In genomic region chr3:148896281-148896680, GRCm38 (mm10) we compare ENCODE assay signal across 22 mouse cellular contexts.
DNase-seq lines count a peak whose midpoint lies in the region; ATAC-seq and TF ChIP-seq lines count a peak whose summit lies in the region.
"Had no signal": no experiment of that assay in that cellular context is flagged by ENCODE, and none has a peak within 500 bp of the region (broad histone marks: within the 10 kb centered on the region; RNA-seq: fewer than 3 reads in every experiment).

No protein-coding gene starts in this region.

- intact Hi-C loops in heart, adult 2 months (cut with DNase I): no loop called here

- no peak for TF ChIP-seq POLR2A in heart, adult 2 months (IDR thresholded peaks at IDR 0.05; ENCODE audit: insufficient read depth, low read depth, low read length)
- no peak for TF ChIP-seq POLR2A in liver, adult 2 months (IDR thresholded peaks at IDR 0.05; ENCODE audit: extremely low read depth, insufficient read depth, low read length)

- H3K79me2 ChIP-seq in heart, adult 2 months (replicated peaks; ENCODE audit: control insufficient read depth, insufficient read depth, low read length): peaks cover 8% of the 10 kb centered on the region
- peaks cover 52% of the 10 kb centered on the region; the same call in 1 of the 2 replicates for H3K79me2 ChIP-seq in liver, adult 2 months (ENCODE audit: control insufficient read depth, insufficient read depth, low read length)

- peaks cover 25% of the 10 kb centered on the region for H3K4me1 ChIP-seq in heart, embryonic 16.5 days (ENCODE audit: control insufficient read depth, insufficient read depth, low read length)
- peaks cover 31% of the 10 kb centered on the region for H3K4me1 ChIP-seq in heart, adult 2 months (ENCODE audit: control insufficient read depth, insufficient read depth, low read length)
- peaks cover 33% of the 10 kb centered on the region for H3K4me1 ChIP-seq in liver, adult 2 months (ENCODE audit: control insufficient read depth, insufficient read depth, low read length)
- H3K4me1 ChIP-seq in neural tube, embryonic 13.5 days (replicated peaks): peaks cover 60% of the 10 kb centered on the region

- no peak for ATAC-seq in heart, embryonic 16.5 days (replicated peaks; ENCODE audit: extremely low read depth, insufficient read depth, low FRiP score)
- peak; percentile 46; the same call in 1 of the 2 replicates for ATAC-seq in neural tube, embryonic 13.5 days (ENCODE audit: low read depth)
- no peak for ATAC-seq in frontal cortex, adult (ENCODE audit: low TSS enrichment)
- ATAC-seq: liver, embryonic 12.5 days had no signal

- no peaks in the 10 kb centered on the region for H3K36me3 ChIP-seq in heart, embryonic 16.5 days (ENCODE audit: control insufficient read depth, insufficient read depth)
- H3K36me3 ChIP-seq in heart, adult 2 months (ENCODE audit: control insufficient read depth, insufficient read depth, low read length): peaks cover 21% of the 10 kb centered on the region
- no peaks in the 10 kb centered on the region for H3K36me3 ChIP-seq in liver, adult 2 months (ENCODE audit: control insufficient read depth, insufficient read depth, low read length)
- H3K36me3 ChIP-seq in neural tube, embryonic 13.5 days: no peaks in the 10 kb centered on the region
- H3K36me3 ChIP-seq: forebrain, embryonic 12.5 days; liver, embryonic 12.5 days had no signal

- no peak overlapping the region for H3K9ac ChIP-seq in heart, embryonic 16.5 days (ENCODE audit: low read length)
- no peak overlapping the region for H3K9ac ChIP-seq in heart, adult 2 months (ENCODE audit: low read depth, low read length)
- no peak overlapping the region for H3K9ac ChIP-seq in liver, adult 2 months (ENCODE audit: low read depth, low read length)
- H3K9ac ChIP-seq in neural tube, embryonic 13.5 days: 0 out of 2 replicates have a peak overlapping the region, but pooled peaks have one; percentile 3
- H3K9ac ChIP-seq: forebrain, embryonic 12.5 days; liver, embryonic 12.5 days had no signal

- 65% methylated on average over 10 of the region's 10 CpGs for WGBS in heart, embryonic 16.5 days
- WGBS in heart, adult 2 months: 56% methylated on average over 10 of the region's 10 CpGs
- WGBS in liver, adult 2 months: 78% methylated on average over 10 of the region's 10 CpGs
- 14% methylated on average over 10 of the region's 10 CpGs for WGBS in neural tube, embryonic 13.5 days

- no peak for TF ChIP-seq EP300 in heart, adult 2 months (IDR thresholded peaks at IDR 0.05; ENCODE audit: insufficient read depth, low read depth, low read length)

- peak overlapping the region; percentile 44 for H3K4me2 ChIP-seq in heart, embryonic 16.5 days (ENCODE audit: low read depth, low read length)
- H3K4me2 ChIP-seq in neural tube, embryonic 13.5 days: peak overlapping the region; percentile 43
- H3K4me2 ChIP-seq: forebrain, embryonic 12.5 days; liver, embryonic 12.5 days had no signal

- H3K27me3 ChIP-seq in heart, embryonic 16.5 days (ENCODE audit: control insufficient read depth, insufficient read depth, low read length): no peaks in the 10 kb centered on the region
- H3K27me3 ChIP-seq in heart, adult 2 months (ENCODE audit: control insufficient read depth, insufficient read depth, low read length): no peaks in the 10 kb centered on the region
- no peaks in the 10 kb centered on the region for H3K27me3 ChIP-seq in liver, adult 2 months (ENCODE audit: control insufficient read depth, insufficient read depth, low read length)
- H3K27me3 ChIP-seq in neural tube, embryonic 13.5 days: no peaks in the 10 kb centered on the region
- H3K27me3 ChIP-seq: forebrain, embryonic 12.5 days; liver, embryonic 12.5 days; Patski had no signal

- no peak overlapping the region for H3K27ac ChIP-seq in heart, embryonic 16.5 days (ENCODE audit: low read length)
- no peak overlapping the region for H3K27ac ChIP-seq in heart, adult 2 months
- H3K27ac ChIP-seq in liver, adult 2 months (replicated peaks; ENCODE audit: insufficient read depth, low read depth, low read length): no peak overlapping the region
- peak overlapping the region; percentile 20 for H3K27ac ChIP-seq in neural tube, embryonic 13.5 days (replicated peaks)
- H3K27ac ChIP-seq: forebrain, embryonic 12.5 days; liver, embryonic 12.5 days; midbrain, embryonic 10.5 days; stomach, postnatal 0 days had no signal

- DNase-seq in embryo, embryonic 10.5 days (ENCODE audit: low spot score): peak; percentile 28
- DNase-seq in embryo, embryonic 9.5 days (ENCODE audit: extremely low spot score): no peak
- DNase-seq in heart, adult 2 months: no peak
- peak; percentile 46 for DNase-seq in liver, adult 2 months (ENCODE audit: extremely low read depth, low read depth, low spot score)
- DNase-seq in liver: no peak
- DNase-seq: adrenal gland, postnatal 10 days; cerebellum, postnatal 10 days; gastrocnemius, postnatal 25 days; kidney, adult 2 months; kidney, postnatal 25 days; left cerebral cortex, postnatal 4 days; lung, adult 2 months; lung, postnatal 36 days; right cerebral cortex, postnatal 4 days had no signal

- H3K9me3 ChIP-seq in heart, embryonic 16.5 days (replicated peaks; ENCODE audit: control insufficient read depth, low read length): no peaks in the 10 kb centered on the region
- H3K9me3 ChIP-seq in neural tube, embryonic 13.5 days: no peaks in the 10 kb centered on the region
- H3K9me3 ChIP-seq: forebrain, embryonic 12.5 days; liver, embryonic 12.5 days; midbrain, embryonic 10.5 days had no signal

- no peak overlapping the region for H3K4me3 ChIP-seq in heart, embryonic 16.5 days (ENCODE audit: low read length)
- no peak overlapping the region for H3K4me3 ChIP-seq in heart, adult 2 months
- H3K4me3 ChIP-seq in liver, adult 2 months (ENCODE audit: insufficient read depth, low read depth, low read length): no peak overlapping the region
- no peak overlapping the region for H3K4me3 ChIP-seq in neural tube, embryonic 13.5 days
- H3K4me3 ChIP-seq: forebrain, embryonic 12.5 days; liver, embryonic 12.5 days; midbrain, embryonic 10.5 days had no signal

- no peak for TF ChIP-seq CTCF in heart, adult 2 months (IDR thresholded peaks at IDR 0.05)
- no peak for TF ChIP-seq CTCF in liver, adult 2 months (IDR thresholded peaks at IDR 0.05; ENCODE audit: low read depth, low read length)

Comparison
In these comparisons a context has a peak if more than half of its experiments do, and no peak if none do; other contexts are left out.
1. DNase-seq: peak in embryo, embryonic 10.5 days (single experiment) and liver, adult 2 months (single experiment); none in embryo, embryonic 9.5 days (single experiment), heart, adult 2 months (0 of 2) and liver (single experiment).